12 mouse cellular contexts compared by ENCODE assay signal in the genomic region with DNA sequence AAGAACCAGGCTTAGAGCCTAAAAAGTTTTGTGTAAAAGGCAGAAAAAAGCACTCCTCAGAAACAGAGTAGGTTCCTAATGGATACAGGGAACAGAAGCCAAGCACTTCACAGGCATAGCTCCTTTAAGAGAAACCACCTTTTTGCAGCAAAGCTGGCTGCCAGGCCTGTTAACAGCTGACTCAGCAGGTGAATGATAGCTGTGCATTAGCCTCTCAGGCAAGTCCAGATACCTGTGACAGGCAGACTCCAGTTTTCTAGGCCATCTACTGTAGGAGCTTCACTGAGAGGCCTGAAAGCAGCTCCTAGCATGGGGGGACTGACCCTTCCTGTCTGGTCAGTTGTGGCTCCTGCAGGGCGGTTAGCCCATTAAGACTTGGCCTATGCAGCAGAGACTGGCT.
"Had no signal": no experiment of that assay in that cellular context is flagged by ENCODE, and none has a peak within 500 bp of the region (broad histone marks: within the 10 kb centered on the region; RNA-seq: fewer than 3 reads in every experiment).

No protein-coding gene starts in this region.

- H3K9ac ChIP-seq: limb, embryonic 15.5 days; liver, embryonic 13.5 days; midbrain, embryonic 12.5 days; neural tube, embryonic 15.5 days had no signal

- H3K9me3 ChIP-seq: limb, embryonic 15.5 days; liver, embryonic 13.5 days; midbrain, embryonic 12.5 days; neural tube, embryonic 15.5 days had no signal

- H3K4me2 ChIP-seq: limb, embryonic 15.5 days; liver, embryonic 13.5 days; midbrain, embryonic 12.5 days; neural tube, embryonic 15.5 days had no signal

- H3K27me3 ChIP-seq: limb, embryonic 15.5 days; liver, embryonic 13.5 days; midbrain, embryonic 12.5 days; neural tube, embryonic 15.5 days had no signal

- H3K36me3 ChIP-seq: limb, embryonic 15.5 days; liver, embryonic 13.5 days; midbrain, embryonic 12.5 days; neural tube, embryonic 15.5 days had no signal

- H3K27ac ChIP-seq: limb, embryonic 15.5 days; liver, embryonic 13.5 days; midbrain, embryonic 12.5 days; neural tube, embryonic 15.5 days; stomach, postnatal 0 days had no signal

- H3K4me1 ChIP-seq: limb, embryonic 15.5 days; liver, embryonic 13.5 days; midbrain, embryonic 12.5 days; neural tube, embryonic 15.5 days had no signal

- DNase-seq: kidney, postnatal 10 days; kidney, postnatal 4 days; left cerebral cortex, postnatal 4 days; liver, embryonic 13.5 days; lung, adult 18-20 months; right cerebral cortex, adult 18-20 months; thymus, postnatal 4 days had no signal

- H3K4me3 ChIP-seq: limb, embryonic 15.5 days; liver, embryonic 13.5 days; midbrain, embryonic 12.5 days; myocyte; neural tube, embryonic 15.5 days had no signal
